Mouse (Mus musculus): ENCODE results near the gene Gm28035. TPM values are rescaled to one million over a fixed set of nuclear protein-coding genes. Genes with fewer than 3 reads are reported as not detected.

Gene Gm28035
- polyA plus RNA-seq, 1 experiment = 0.55 TPM

DNA sequence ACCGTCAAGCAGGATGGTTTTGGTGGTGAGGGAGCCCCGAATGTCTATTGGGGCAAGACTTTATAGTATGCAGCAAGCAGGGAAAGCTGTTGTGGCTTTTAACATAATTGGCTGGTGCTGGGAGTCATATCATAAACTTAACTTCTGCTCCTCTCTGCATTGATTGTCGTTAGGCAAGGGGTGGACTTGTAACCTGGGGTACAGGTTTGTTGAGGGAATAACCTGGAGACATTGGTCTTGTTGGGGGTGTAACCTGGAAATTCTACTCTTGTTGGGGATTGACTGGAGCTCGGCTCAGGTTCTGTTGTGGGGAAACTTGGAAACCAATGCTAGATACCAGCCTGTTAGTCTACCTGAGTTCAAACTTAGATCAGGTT is 28.2 kb upstream of the Gm28035 start:
- Histone ChIP-seq H3K4me2 (ENCODE audit: low read depth) (no peak overlapping the region), H3ac (ENCODE audit: control insufficient read depth, insufficient read length) (no peak overlapping the region), H3K27me3 (ENCODE audit: control insufficient read depth, insufficient read depth, insufficient read length) (peaks cover 4% of the 10 kb centered on the region), H3K79me2 (ENCODE audit: control insufficient read depth, insufficient read depth) (no peaks in the 10 kb centered on the region), H3K4me3 (no peak overlapping the region), H3K36me3 (ENCODE audit: control insufficient read depth, insufficient read depth) (no peaks in the 10 kb centered on the region)
- TF ChIP-seq USF1 (IDR thresholded peaks at IDR 0.05; ENCODE audit: low read depth) (no peak), SRF (IDR thresholded peaks at IDR 0.05; ENCODE audit: control insufficient read depth, insufficient read length, low read depth) (no peak), POLR2A (IDR thresholded peaks at IDR 0.05; ENCODE audit: insufficient read length, low read depth) (no peak), REST (IDR thresholded peaks at IDR 0.05; ENCODE audit: insufficient read depth, insufficient read length) (no peak), TCF12 (IDR thresholded peaks at IDR 0.05; ENCODE audit: insufficient read depth, poor library complexity, severe bottlenecking) (no peak), MYOG (IDR thresholded peaks at IDR 0.05; ENCODE audit: control insufficient read depth in 1 of 3, insufficient read depth in 1 of 3, insufficient read length in 2 of 3, low read depth in 2 of 3) (no peak), POLR2AphosphoS2 (IDR thresholded peaks at IDR 0.05; ENCODE audit: insufficient read length, low read depth) (no peak), TCF3 (IDR thresholded peaks at IDR 0.05; ENCODE audit: insufficient read length, low read depth) (no peak), E2F4 (IDR thresholded peaks at IDR 0.05; ENCODE audit: insufficient read depth) (no peak), CEBPB (IDR thresholded peaks at IDR 0.05; ENCODE audit: insufficient read depth, poor library complexity, severe bottlenecking) (no peak), MAX (IDR thresholded peaks at IDR 0.05; ENCODE audit: low read depth) (no peak), MYOD1 (IDR thresholded peaks at IDR 0.05; ENCODE audit: control insufficient read depth in 1 of 3, insufficient read length in 2 of 3, low read depth in 2 of 3) (no peak)

- no peak overlapping the region for H3K4me3 ChIP-seq
- TF ChIP-seq CEBPB (IDR thresholded peaks at IDR 0.05; ENCODE audit: insufficient read depth, poor library complexity, severe bottlenecking) = no peak
- TF ChIP-seq POLR2A (IDR thresholded peaks at IDR 0.05; ENCODE audit: insufficient read length, low read depth) = no peak
- TF ChIP-seq MYOG (IDR thresholded peaks at IDR 0.05; ENCODE audit: control insufficient read depth in 1 of 3, insufficient read depth in 1 of 3, insufficient read length in 2 of 3, low read depth in 2 of 3) = no peak
- no peak for TF ChIP-seq TCF3 (IDR thresholded peaks at IDR 0.05; ENCODE audit: insufficient read length, low read depth)
- no peak for TF ChIP-seq TCF12 (IDR thresholded peaks at IDR 0.05; ENCODE audit: insufficient read depth, poor library complexity, severe bottlenecking)
- no peak for TF ChIP-seq MAX (IDR thresholded peaks at IDR 0.05; ENCODE audit: low read depth)
- no peak for TF ChIP-seq SRF (IDR thresholded peaks at IDR 0.05; ENCODE audit: control insufficient read depth, insufficient read length, low read depth)
- TF ChIP-seq USF1 (IDR thresholded peaks at IDR 0.05; ENCODE audit: low read depth) = no peak
- TF ChIP-seq E2F4 (IDR thresholded peaks at IDR 0.05; ENCODE audit: insufficient read depth) = no peak
- no peak for TF ChIP-seq MYOD1 (IDR thresholded peaks at IDR 0.05; ENCODE audit: control insufficient read depth in 1 of 3, insufficient read length in 2 of 3, low read depth in 2 of 3)
- TF ChIP-seq REST (IDR thresholded peaks at IDR 0.05; ENCODE audit: insufficient read depth, insufficient read length) = no peak
- no peak for TF ChIP-seq POLR2AphosphoS2 (IDR thresholded peaks at IDR 0.05; ENCODE audit: insufficient read length, low read depth)
- no peaks in the 10 kb centered on the region for H3K36me3 ChIP-seq (ENCODE audit: control insufficient read depth, insufficient read depth)
- H3K27me3 ChIP-seq (ENCODE audit: control insufficient read depth, insufficient read depth, insufficient read length) = peaks cover 4% of the 10 kb centered on the region
- no peaks in the 10 kb centered on the region for H3K79me2 ChIP-seq (ENCODE audit: control insufficient read depth, insufficient read depth)
- H3ac ChIP-seq (ENCODE audit: control insufficient read depth, insufficient read length) = no peak overlapping the region
- H3K4me2 ChIP-seq (ENCODE audit: low read depth) = no peak overlapping the region
These were observed 27.4 kb upstream of the Gm28035 start for GRCm38 (mm10) chr2:30212951-30213350.

DNA sequence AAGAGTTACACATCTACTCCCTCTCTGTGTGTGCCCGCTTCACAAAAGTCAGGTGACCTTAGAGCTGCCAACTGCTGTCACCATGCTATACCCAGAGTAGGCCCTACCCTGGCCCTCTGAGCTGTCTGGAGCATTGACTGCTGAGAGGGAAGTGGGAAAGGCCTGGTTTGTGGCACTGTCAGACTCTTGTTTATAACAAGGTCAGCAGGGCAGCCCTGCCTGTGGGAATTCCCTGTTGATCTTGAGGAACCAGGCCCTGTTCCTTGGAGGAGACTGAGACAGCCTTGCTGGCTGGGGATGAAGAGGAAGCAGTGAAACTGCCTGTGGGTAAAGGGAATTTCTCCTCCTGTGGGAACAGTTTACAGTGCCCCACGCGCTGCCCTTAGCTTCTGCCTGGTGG is 25.6 kb upstream of the Gm28035 start:
- Histone ChIP-seq H3ac (ENCODE audit: control insufficient read depth, insufficient read length) (no peak overlapping the region), H3K36me3 (ENCODE audit: control insufficient read depth, insufficient read depth) (no peaks in the 10 kb centered on the region), H3K79me2 (ENCODE audit: control insufficient read depth, insufficient read depth) (no peaks in the 10 kb centered on the region), H3K4me3 (no peak overlapping the region), H3K4me2 (ENCODE audit: low read depth) (no peak overlapping the region), H3K27me3 (ENCODE audit: control insufficient read depth, insufficient read depth, insufficient read length) (peaks cover 4% of the 10 kb centered on the region)
- no peak for TF ChIP-seq MYOD1 (IDR thresholded peaks at IDR 0.05; ENCODE audit: control insufficient read depth in 1 of 3, insufficient read length in 2 of 3, low read depth in 2 of 3)
- TF ChIP-seq E2F4 (IDR thresholded peaks at IDR 0.05; ENCODE audit: insufficient read depth) = no peak
- TF ChIP-seq USF1 (IDR thresholded peaks at IDR 0.05; ENCODE audit: low read depth) = no peak
- TF ChIP-seq MAX (IDR thresholded peaks at IDR 0.05; ENCODE audit: low read depth) = no peak
- no peak for TF ChIP-seq REST (IDR thresholded peaks at IDR 0.05; ENCODE audit: insufficient read depth, insufficient read length)
- no peak for TF ChIP-seq POLR2A (IDR thresholded peaks at IDR 0.05; ENCODE audit: insufficient read length, low read depth)
- no peak for TF ChIP-seq TCF12 (IDR thresholded peaks at IDR 0.05; ENCODE audit: insufficient read depth, poor library complexity, severe bottlenecking)

GRCm38 (mm10) chr2:30215493-30215892 is 24.9 kb upstream of the Gm28035 start:
- no peak overlapping the region for H3ac ChIP-seq (ENCODE audit: control insufficient read depth, insufficient read length)
- no peak overlapping the region for H3K4me2 ChIP-seq (ENCODE audit: low read depth)
- peaks cover 4% of the 10 kb centered on the region for H3K27me3 ChIP-seq (ENCODE audit: control insufficient read depth, insufficient read depth, insufficient read length)
- no peaks in the 10 kb centered on the region for H3K79me2 ChIP-seq (ENCODE audit: control insufficient read depth, insufficient read depth)
- no peak for TF ChIP-seq MYOG (IDR thresholded peaks at IDR 0.05; ENCODE audit: control insufficient read depth in 1 of 3, insufficient read depth in 1 of 3, insufficient read length in 2 of 3, low read depth in 2 of 3)
- no peak for TF ChIP-seq MYOD1 (IDR thresholded peaks at IDR 0.05; ENCODE audit: control insufficient read depth in 1 of 3, insufficient read length in 2 of 3, low read depth in 2 of 3)
- no peak for TF ChIP-seq USF1 (IDR thresholded peaks at IDR 0.05; ENCODE audit: low read depth)
- no peak for TF ChIP-seq E2F4 (IDR thresholded peaks at IDR 0.05; ENCODE audit: insufficient read depth)
- no peak for TF ChIP-seq TCF3 (IDR thresholded peaks at IDR 0.05; ENCODE audit: insufficient read length, low read depth)
- TF ChIP-seq CEBPB (IDR thresholded peaks at IDR 0.05; ENCODE audit: insufficient read depth, poor library complexity, severe bottlenecking) = no peak
- TF ChIP-seq MAX (IDR thresholded peaks at IDR 0.05; ENCODE audit: low read depth) = no peak
- no peak for TF ChIP-seq TCF12 (IDR thresholded peaks at IDR 0.05; ENCODE audit: insufficient read depth, poor library complexity, severe bottlenecking)
- no peak for TF ChIP-seq POLR2A (IDR thresholded peaks at IDR 0.05; ENCODE audit: insufficient read length, low read depth)
- no peak for TF ChIP-seq POLR2AphosphoS2 (IDR thresholded peaks at IDR 0.05; ENCODE audit: insufficient read length, low read depth)
- no peak for TF ChIP-seq SRF (IDR thresholded peaks at IDR 0.05; ENCODE audit: control insufficient read depth, insufficient read length, low read depth)
- TF ChIP-seq REST (IDR thresholded peaks at IDR 0.05; ENCODE audit: insufficient read depth, insufficient read length) = no peak
- H3K36me3 ChIP-seq (ENCODE audit: control insufficient read depth, insufficient read depth) = no peaks in the 10 kb centered on the region
- H3K4me3 ChIP-seq = no peak overlapping the region
